Mouse (Mus musculus): ENCODE measurements around the gene Ric1. TPM values are rescaled to one million over a fixed set of nuclear protein-coding genes. Genes with fewer than 3 reads are reported as not detected.

Ric1 gene
- total RNA-seq (2012; rRNA removed) = 30.7 and 37.4 TPM in 2 replicates

GRCm38 (mm10) chr19:29521637-29522435 lies at the start of gene Ric1:
Gene Ric1 (plus strand): TSS chr19:29522282.
- Histone ChIP-seq H3K9me3 (ENCODE audit: control insufficient read depth, insufficient read depth, low read depth, low read length) (no peaks in the 10 kb centered on the region), H3K4me3 (ENCODE audit: insufficient read depth in 1 of 2, low read depth in 1 of 2, low read length in 2 of 2, poor library complexity in 1 of 2, severe bottlenecking in 1 of 2) (peak within 1 kb of the TSS; percentile 92 to 95), H3K9ac (ENCODE audit: insufficient read depth, low read depth, low read length, poor library complexity, severe bottlenecking) (peak within 1 kb of the TSS; percentile 94), H3K4me1 (ENCODE audit: control insufficient read depth in 2 of 2, insufficient read depth in 2 of 2, low read length in 2 of 2, poor library complexity in 1 of 2) (no peaks in the 10 kb centered on the region), H3K36me3 (ENCODE audit: control insufficient read depth, insufficient read depth, low read length, poor library complexity, severe bottlenecking) (no peaks in the 10 kb centered on the region), H3K27ac (ENCODE audit: insufficient read depth, low read depth, low read length, poor library complexity, severe bottlenecking) (peak within 1 kb of the TSS; percentile 74)
- TF ChIP-seq CHD2 (IDR thresholded peaks at IDR 0.05; ENCODE audit: low read depth, low read length) = no peak
- TF ChIP-seq MAFK (IDR thresholded peaks at IDR 0.05; ENCODE audit: insufficient read depth, low read depth, low read length) = no peak
- TF ChIP-seq ZNF384 (IDR thresholded peaks at IDR 0.05; ENCODE audit: low read depth, low read length) = no peak
- no peak for TF ChIP-seq ZC3H11A (IDR thresholded peaks at IDR 0.05; ENCODE audit: borderline replicate concordance, low read depth, low read length)
- TF ChIP-seq HCFC1 (IDR thresholded peaks at IDR 0.05; ENCODE audit: borderline replicate concordance, insufficient read depth, low read length) = no peak; the same call in 1 of the 2 replicates
- DNase-seq (ENCODE audit: low read depth, low spot score) = peak; percentile 64
- in situ Hi-C loops (cut with MboI; ENCODE audit: low sequenced_read_pairs in 2 of 2, unreplicated experiment in 2 of 2) = no loop called here

GRCm38 (mm10) chr19:29472424-29472823 lies 49.7 kb upstream of the Ric1 start:
- no peak overlapping the region for H3K9ac ChIP-seq (ENCODE audit: insufficient read depth, low read depth, low read length, poor library complexity, severe bottlenecking)
- H3K4me1 ChIP-seq (ENCODE audit: control insufficient read depth in 2 of 2, insufficient read depth in 2 of 2, low read length in 2 of 2, poor library complexity in 1 of 2) = peaks cover 3 to 5% of the 10 kb centered on the region in 2 experiments; a peak in 1 of 4 replicates
- in situ Hi-C loops (cut with MboI; ENCODE audit: low sequenced_read_pairs in 2 of 2, unreplicated experiment in 2 of 2) = no loop called here
- DNase-seq (ENCODE audit: low read depth, low spot score) = no peak
- no peaks in the 10 kb centered on the region for H3K36me3 ChIP-seq (ENCODE audit: control insufficient read depth, insufficient read depth, low read length, poor library complexity, severe bottlenecking)
- TF ChIP-seq HCFC1 (IDR thresholded peaks at IDR 0.05; ENCODE audit: borderline replicate concordance, insufficient read depth, low read length) (no peak), ZNF384 (IDR thresholded peaks at IDR 0.05; ENCODE audit: low read depth, low read length) (no peak), CHD2 (IDR thresholded peaks at IDR 0.05; ENCODE audit: low read depth, low read length) (no peak), ZC3H11A (IDR thresholded peaks at IDR 0.05; ENCODE audit: borderline replicate concordance, low read depth, low read length) (no peak), MAFK (IDR thresholded peaks at IDR 0.05; ENCODE audit: insufficient read depth, low read depth, low read length) (no peak)
- H3K27ac ChIP-seq (ENCODE audit: insufficient read depth, low read depth, low read length, poor library complexity, severe bottlenecking) = no peak overlapping the region
- H3K4me3 ChIP-seq (ENCODE audit: insufficient read depth in 1 of 2, low read depth in 1 of 2, low read length in 2 of 2, poor library complexity in 1 of 2, severe bottlenecking in 1 of 2) = no peak overlapping the region
- no peaks in the 10 kb centered on the region for H3K9me3 ChIP-seq (ENCODE audit: control insufficient read depth, insufficient read depth, low read depth, low read length)

- H3K9me3 ChIP-seq (ENCODE audit: control insufficient read depth, insufficient read depth, low read depth, low read length) = no peaks in the 10 kb centered on the region
- in situ Hi-C loops (cut with MboI; ENCODE audit: low sequenced_read_pairs in 2 of 2, unreplicated experiment in 2 of 2) = no loop called here
- peaks cover 3 to 5% of the 10 kb centered on the region in 2 experiments; a peak in 1 of 4 replicates for H3K4me1 ChIP-seq (ENCODE audit: control insufficient read depth in 2 of 2, insufficient read depth in 2 of 2, low read length in 2 of 2, poor library complexity in 1 of 2)
- H3K36me3 ChIP-seq (ENCODE audit: control insufficient read depth, insufficient read depth, low read length, poor library complexity, severe bottlenecking) = no peaks in the 10 kb centered on the region
- no peak overlapping the region for H3K9ac ChIP-seq (ENCODE audit: insufficient read depth, low read depth, low read length, poor library complexity, severe bottlenecking)
- H3K27ac ChIP-seq (ENCODE audit: insufficient read depth, low read depth, low read length, poor library complexity, severe bottlenecking) = no peak overlapping the region
- DNase-seq (ENCODE audit: low read depth, low spot score) = no peak
- no peak overlapping the region for H3K4me3 ChIP-seq (ENCODE audit: insufficient read depth in 1 of 2, low read depth in 1 of 2, low read length in 2 of 2, poor library complexity in 1 of 2, severe bottlenecking in 1 of 2)
- TF ChIP-seq ZC3H11A (IDR thresholded peaks at IDR 0.05; ENCODE audit: borderline replicate concordance, low read depth, low read length) = no peak
- TF ChIP-seq MAFK (IDR thresholded peaks at IDR 0.05; ENCODE audit: insufficient read depth, low read depth, low read length) = no peak
- no peak for TF ChIP-seq ZNF384 (IDR thresholded peaks at IDR 0.05; ENCODE audit: low read depth, low read length)
- no peak for TF ChIP-seq CHD2 (IDR thresholded peaks at IDR 0.05; ENCODE audit: low read depth, low read length)
- no peak for TF ChIP-seq HCFC1 (IDR thresholded peaks at IDR 0.05; ENCODE audit: borderline replicate concordance, insufficient read depth, low read length)
These were observed 49.1 kb upstream of the Ric1 start for GRCm38 (mm10) chr19:29472946-29473345.

GRCm38 (mm10) chr19:29474803-29475202 lies 47.3 kb upstream of the Ric1 start:
- no peaks in the 10 kb centered on the region for H3K36me3 ChIP-seq (ENCODE audit: control insufficient read depth, insufficient read depth, low read length, poor library complexity, severe bottlenecking)
- H3K27ac ChIP-seq (ENCODE audit: insufficient read depth, low read depth, low read length, poor library complexity, severe bottlenecking) = 0 out of 2 replicates have a peak overlapping the region, but pooled peaks have one; percentile 36
- in situ Hi-C loops (cut with MboI; ENCODE audit: low sequenced_read_pairs in 2 of 2, unreplicated experiment in 2 of 2) = no loop called here
- no peak overlapping the region for H3K9ac ChIP-seq (ENCODE audit: insufficient read depth, low read depth, low read length, poor library complexity, severe bottlenecking)
- H3K9me3 ChIP-seq (ENCODE audit: control insufficient read depth, insufficient read depth, low read depth, low read length) = no peaks in the 10 kb centered on the region
- no peak for TF ChIP-seq MAFK (IDR thresholded peaks at IDR 0.05; ENCODE audit: insufficient read depth, low read depth, low read length)
- TF ChIP-seq CHD2 (IDR thresholded peaks at IDR 0.05; ENCODE audit: low read depth, low read length) = no peak
- DNase-seq (ENCODE audit: low read depth, low spot score) = no peak
- H3K4me3 ChIP-seq (ENCODE audit: insufficient read depth in 1 of 2, low read depth in 1 of 2, low read length in 2 of 2, poor library complexity in 1 of 2, severe bottlenecking in 1 of 2) = no peak overlapping the region
- peaks cover 3% of the 10 kb centered on the region in 2 experiments; a peak in 1 of 4 replicates for H3K4me1 ChIP-seq (ENCODE audit: control insufficient read depth in 2 of 2, insufficient read depth in 2 of 2, low read length in 2 of 2, poor library complexity in 1 of 2)

Measured in ES-E14 (cell line).